Mouse (Mus musculus) midbrain, embryonic 13.5 days (tissue): ENCODE measurements around the gene Abi1. TPM values are rescaled to one million over a fixed set of nuclear protein-coding genes. Genes with fewer than 3 reads are reported as not detected.

Experiments
- polyA plus RNA-seq: library from polyadenylated mRNA; unstranded; fragments of >200 nt; fragmentation: Nextera tagmentation; extraction: Ambion mirVana; gene quantifications from 2 replicates; pipeline ENCODE4 v1.2.1, GENCODE M21; 2015

Gene Abi1
- polyA plus RNA-seq, 1 experiment from 2014 or later, result 51.9 TPM

Other genes starting within 250 kb of the Abi1 start
- 25.0 and 26.3 TPM in 2 replicates for gene Pdss1, start 144.7 kb downstream of the Abi1 start, polyA plus RNA-seq
- 80.1 and 81.0 TPM in 2 replicates for gene Acbd5, start 27.9 kb upstream of the Abi1 start, polyA plus RNA-seq
- gene Mastl, start 115.8 kb upstream of the Abi1 start, polyA plus RNA-seq, result 3.8 and 5.3 TPM in 2 replicates
- 75.9 and 82.3 TPM in 2 replicates for gene Yme1l1, start 116.1 kb upstream of the Abi1 start, polyA plus RNA-seq
- gene 4931423N10Rik, start 167.2 kb upstream of the Abi1 start, polyA plus RNA-seq, result 0.18 TPM in 1 of 2 replicates, not detected in the other